Mouse (Mus musculus) cortical plate, adult 2 months (tissue): ENCODE results near the gene 1700061G19Rik.

Experiments
- CTCF ChIP-seq: fragments of 200-500 bp; IDR thresholded peaks from 2 replicates; pipeline ENCODE4 v1.5.1; 2011; ENCODE audit warnings: mild to moderate bottlenecking, control low read depth, low read length; ENCODE audit not compliant: insufficient read depth; ENCODE audit errors: extremely low read depth
- POLR2A ChIP-seq: fragments of 200-500 bp; IDR thresholded peaks from 2 replicates; pipeline ENCODE4 v1.6.1; 2011; ENCODE audit warnings: mild to moderate bottlenecking, low read length, control low read depth; ENCODE audit not compliant: insufficient read depth; ENCODE audit errors: extremely low read depth

GRCm38 (mm10) chr17:56877426-56877825 is 2.1 kb downstream of the 1700061G19Rik start:
- TF ChIP-seq POLR2A: no peak
- TF ChIP-seq CTCF: no peak
